ENCODE assay signal across 13 mouse cellular contexts in genomic region chr14:55720666-55721065, GRCm38 (mm10). TPM values are rescaled to one million over a fixed set of nuclear protein-coding genes. Genes with fewer than 3 reads are reported as not detected.
DNase-seq lines count a peak whose midpoint lies in the region; ATAC-seq and TF ChIP-seq lines count a peak whose summit lies in the region.
"Had no signal": no experiment of that assay in that cellular context is flagged by ENCODE, and none has a peak within 500 bp of the region (broad histone marks: within the 10 kb centered on the region; RNA-seq: fewer than 3 reads in every experiment).

No protein-coding gene starts in this region.

- no peak overlapping the region for H3K27ac ChIP-seq in intestine, embryonic 15.5 days
- H3K27ac ChIP-seq in intestine, postnatal 0 days (ENCODE audit: low read depth, low read length), result no peak overlapping the region
- H3K27ac ChIP-seq in embryonic facial prominence, embryonic 10.5 days (replicated peaks), result no peak overlapping the region
- H3K27ac ChIP-seq in liver, embryonic 14.5 days, result no peak overlapping the region

- DNase-seq in embryonic facial prominence, embryonic 10.5 days (ENCODE audit: low spot score), result no peak
- no peak for DNase-seq in liver, embryonic 14.5 days (ENCODE audit: low read depth in 3 of 3, low spot score in 3 of 3)
- DNase-seq in left cerebral cortex, adult 11 months (ENCODE audit: low spot score), result no peak
- no peak for DNase-seq in cerebellum, postnatal 25 days
- DNase-seq: gastrocnemius, adult 2 months; right cerebral cortex, postnatal 14 days; thymus, postnatal 4 days had no signal

- H3K27me3 ChIP-seq in intestine, embryonic 15.5 days (replicated peaks), result no peaks in the 10 kb centered on the region
- no peaks in the 10 kb centered on the region for H3K27me3 ChIP-seq in intestine, postnatal 0 days (replicated peaks; ENCODE audit: control insufficient read depth, insufficient read depth, low read length)
- no peaks in the 10 kb centered on the region for H3K27me3 ChIP-seq in E14TG2a.4 (ENCODE audit: insufficient read depth, low read length)
- no peaks in the 10 kb centered on the region for H3K27me3 ChIP-seq in embryonic facial prominence, embryonic 10.5 days (replicated peaks; ENCODE audit: low read depth, poor library complexity, severe bottlenecking)
- no peaks in the 10 kb centered on the region for H3K27me3 ChIP-seq in liver, embryonic 14.5 days (ENCODE audit: control insufficient read depth, insufficient read depth, low read length)
- H3K27me3 ChIP-seq: heart, embryonic 15.5 days had no signal

- TF ChIP-seq EP300 in liver, embryonic 14.5 days (IDR thresholded peaks at IDR 0.05; ENCODE audit: low read depth), result no peak

- H3K4me2 ChIP-seq in intestine, embryonic 15.5 days (replicated peaks), result peak overlapping the region; percentile 89; the same call in 1 of the 2 replicates
- no peak overlapping the region for H3K4me2 ChIP-seq in intestine, postnatal 0 days (replicated peaks; ENCODE audit: low read depth)
- peak overlapping the region; percentile 82; the same call in 1 of the 2 replicates for H3K4me2 ChIP-seq in liver, embryonic 14.5 days (ENCODE audit: low read depth)

- no peak for TF ChIP-seq CTCF in intestine, postnatal 0 days (IDR thresholded peaks at IDR 0.05; ENCODE audit: low read depth)
- no peak for TF ChIP-seq CTCF in E14TG2a.4 (conservative IDR thresholded peaks at IDR 0.05; ENCODE audit: low read length)
- no peak for TF ChIP-seq CTCF in liver, embryonic 14.5 days (IDR thresholded peaks at IDR 0.05; ENCODE audit: low read depth)

- no peak overlapping the region for H3K9ac ChIP-seq in intestine, embryonic 15.5 days
- no peak overlapping the region for H3K9ac ChIP-seq in intestine, postnatal 0 days (ENCODE audit: low read depth, low read length)
- H3K9ac ChIP-seq in liver, embryonic 14.5 days (replicated peaks), result no peak overlapping the region

- 92% methylated on average over 12 of the region's 12 CpGs for WGBS in intestine, embryonic 15.5 days
- WGBS in intestine, postnatal 0 days, result 90% methylated on average over 12 of the region's 12 CpGs
- WGBS in embryonic facial prominence, embryonic 10.5 days, result 91% methylated on average over 12 of the region's 12 CpGs
- WGBS in liver, embryonic 14.5 days (ENCODE audit: insufficient replicate concordance), result 90% methylated on average over 12 of the region's 12 CpGs

- 0 out of 2 replicates have a peak, but pooled peaks cover 7% of the 10 kb centered on the region for H3K4me1 ChIP-seq in intestine, embryonic 15.5 days (replicated peaks)
- H3K4me1 ChIP-seq in intestine, postnatal 0 days (replicated peaks; ENCODE audit: control insufficient read depth, insufficient read depth, low read length), result no peaks in the 10 kb centered on the region
- H3K4me1 ChIP-seq in E14TG2a.4 (replicated peaks; ENCODE audit: low read depth, low read length), result peaks cover 57% of the 10 kb centered on the region
- H3K4me1 ChIP-seq in embryonic facial prominence, embryonic 10.5 days, result peaks cover 26% of the 10 kb centered on the region
- H3K4me1 ChIP-seq in liver, embryonic 14.5 days (replicated peaks; ENCODE audit: control insufficient read depth in 2 of 2, insufficient read depth in 2 of 2, low read length in 1 of 2), result peaks cover 20 to 21% of the 10 kb centered on the region in 2 experiments; a peak in 3 of 4 replicates

- H3K36me3 ChIP-seq in intestine, embryonic 15.5 days, result peaks cover 4% of the 10 kb centered on the region; the same call in 1 of the 2 replicates
- peaks cover 38% of the 10 kb centered on the region for H3K36me3 ChIP-seq in intestine, postnatal 0 days (ENCODE audit: control insufficient read depth, insufficient read depth)
- peaks cover 53% of the 10 kb centered on the region for H3K36me3 ChIP-seq in E14TG2a.4 (ENCODE audit: insufficient read depth, low read length)
- peaks cover 41% of the 10 kb centered on the region for H3K36me3 ChIP-seq in embryonic facial prominence, embryonic 10.5 days (replicated peaks)
- no peaks in the 10 kb centered on the region for H3K36me3 ChIP-seq in liver, embryonic 14.5 days (replicated peaks; ENCODE audit: control insufficient read depth, insufficient read depth, low read depth)

- no peak overlapping the region for H3K4me3 ChIP-seq in intestine, embryonic 15.5 days (replicated peaks)
- H3K4me3 ChIP-seq in intestine, postnatal 0 days (ENCODE audit: low read depth, low read length), result no peak overlapping the region
- peak overlapping the region; percentile 86 for H3K4me3 ChIP-seq in E14TG2a.4 (replicated peaks; ENCODE audit: low read length)
- peak overlapping the region; percentile 83; the same call in 1 of the 2 replicates for H3K4me3 ChIP-seq in embryonic facial prominence, embryonic 10.5 days
- H3K4me3 ChIP-seq in liver, embryonic 14.5 days (ENCODE audit: insufficient read depth in 1 of 2, low read depth in 2 of 2, low read length in 2 of 2), result no peak overlapping the region; a peak in 1 of 4 replicates

- no peak for ATAC-seq in intestine, embryonic 15.5 days
- ATAC-seq in intestine, postnatal 0 days, result no peak
- no peak for ATAC-seq in liver, embryonic 14.5 days (ENCODE audit: insufficient read depth)

- H3K9me3 ChIP-seq in intestine, embryonic 15.5 days, result no peaks in the 10 kb centered on the region
- no peaks in the 10 kb centered on the region for H3K9me3 ChIP-seq in intestine, postnatal 0 days (ENCODE audit: control insufficient read depth)
- H3K9me3 ChIP-seq in E14TG2a.4 (ENCODE audit: low read length), result no peaks in the 10 kb centered on the region
- H3K9me3 ChIP-seq in embryonic facial prominence, embryonic 10.5 days, result no peaks in the 10 kb centered on the region
- no peaks in the 10 kb centered on the region for H3K9me3 ChIP-seq in liver, embryonic 14.5 days (ENCODE audit: control insufficient read depth, low read length)
- H3K9me3 ChIP-seq: heart, embryonic 15.5 days had no signal

RNA-seq across cellular contexts. Expression of gene Rabggta, which starts 1.4 kb away (rescaled TPM):
- polyA plus RNA-seq in intestine, embryonic 15.5 days (2015; fragmentation: Nextera tagmentation; extraction: Ambion mirVana), result 34.1 and 34.9 TPM in 2 replicates
- 24.0 and 25.6 TPM in 2 replicates for polyA plus RNA-seq in intestine, postnatal 0 days (2015; fragmentation: Nextera tagmentation; extraction: Ambion mirVana)
- polyA plus RNA-seq in embryonic facial prominence, embryonic 10.5 days (2016; fragmentation: Nextera tagmentation; extraction: Ambion mirVana), result 29.7 and 35.3 TPM in 2 replicates
- polyA plus RNA-seq in liver, embryonic 14.5 days (2012; rRNA removed), result 10.9 and 12.8 TPM in 2 replicates
- 7.4 and 8.1 TPM in 2 replicates for polyA plus RNA-seq in liver, embryonic 14.5 days (2014; fragmentation: Nextera tagmentation; extraction: Ambion mirVana)

RNA-seq across cellular contexts. Expression of gene Tgm1, which starts 6.9 kb away (rescaled TPM):
- 1.1 and 1.2 TPM in 2 replicates for polyA plus RNA-seq in intestine, embryonic 15.5 days (2015; fragmentation: Nextera tagmentation; extraction: Ambion mirVana)
- polyA plus RNA-seq in intestine, postnatal 0 days (2015; fragmentation: Nextera tagmentation; extraction: Ambion mirVana), result 1.1 and 1.3 TPM in 2 replicates
- 0.70 and 0.90 TPM in 2 replicates for polyA plus RNA-seq in embryonic facial prominence, embryonic 10.5 days (2016; fragmentation: Nextera tagmentation; extraction: Ambion mirVana)
- polyA plus RNA-seq in liver, embryonic 14.5 days (2012; rRNA removed), result 2.0 and 2.4 TPM in 2 replicates
- polyA plus RNA-seq in liver, embryonic 14.5 days (2014; fragmentation: Nextera tagmentation; extraction: Ambion mirVana), result 2.0 and 2.3 TPM in 2 replicates

RNA-seq across cellular contexts. Expression of gene Dhrs1, which starts 24.8 kb away (rescaled TPM):
- polyA plus RNA-seq in intestine, embryonic 15.5 days (2015; fragmentation: Nextera tagmentation; extraction: Ambion mirVana), result 99.4 and 117 TPM in 2 replicates
- polyA plus RNA-seq in intestine, postnatal 0 days (2015; fragmentation: Nextera tagmentation; extraction: Ambion mirVana), result 466 and 476 TPM in 2 replicates
- 57.4 and 69.6 TPM in 2 replicates for polyA plus RNA-seq in embryonic facial prominence, embryonic 10.5 days (2016; fragmentation: Nextera tagmentation; extraction: Ambion mirVana)
- polyA plus RNA-seq in liver, embryonic 14.5 days (2012; rRNA removed), result 21.2 and 31.0 TPM in 2 replicates
- polyA plus RNA-seq in liver, embryonic 14.5 days (2014; fragmentation: Nextera tagmentation; extraction: Ambion mirVana), result 34.4 and 40.4 TPM in 2 replicates
- polyA plus RNA-seq: erythroblast, embryonic 14.5 days had no signal

RNA-seq across cellular contexts. Expression of gene Nop9, which starts 24.8 kb away (rescaled TPM):
- 35.6 and 36.0 TPM in 2 replicates for polyA plus RNA-seq in intestine, embryonic 15.5 days (2015; fragmentation: Nextera tagmentation; extraction: Ambion mirVana)
- polyA plus RNA-seq in intestine, postnatal 0 days (2015; fragmentation: Nextera tagmentation; extraction: Ambion mirVana), result 14.4 and 14.9 TPM in 2 replicates
- 59.1 and 64.5 TPM in 2 replicates for polyA plus RNA-seq in embryonic facial prominence, embryonic 10.5 days (2016; fragmentation: Nextera tagmentation; extraction: Ambion mirVana)
- 13.1 and 13.2 TPM in 2 replicates for polyA plus RNA-seq in liver, embryonic 14.5 days (2012; rRNA removed)
- polyA plus RNA-seq in liver, embryonic 14.5 days (2014; fragmentation: Nextera tagmentation; extraction: Ambion mirVana), result 20.8 and 27.5 TPM in 2 replicates

RNA-seq across cellular contexts. Expression of gene Cideb, which starts 37.6 kb away (rescaled TPM):
- 52.7 and 63.5 TPM in 2 replicates for polyA plus RNA-seq in intestine, embryonic 15.5 days (2015; fragmentation: Nextera tagmentation; extraction: Ambion mirVana)
- 366 and 385 TPM in 2 replicates for polyA plus RNA-seq in intestine, postnatal 0 days (2015; fragmentation: Nextera tagmentation; extraction: Ambion mirVana)
- polyA plus RNA-seq in embryonic facial prominence, embryonic 10.5 days (2016; fragmentation: Nextera tagmentation; extraction: Ambion mirVana), result 0.16 TPM in 1 of 2 replicates, not detected in the other
- 37.3 and 42.1 TPM in 2 replicates for polyA plus RNA-seq in liver, embryonic 14.5 days (2012; rRNA removed)
- 40.0 and 42.8 TPM in 2 replicates for polyA plus RNA-seq in liver, embryonic 14.5 days (2014; fragmentation: Nextera tagmentation; extraction: Ambion mirVana)
- polyA plus RNA-seq: neural tube, embryonic 14.5 days had no signal

Comparison
In these comparisons a context has a peak if more than half of its experiments do, and no peak if none do; other contexts are left out.
1. H3K4me3 ChIP-seq: peak in E14TG2a.4 (single experiment) and embryonic facial prominence, embryonic 10.5 days (single experiment); none in intestine, embryonic 15.5 days (single experiment), intestine, postnatal 0 days (single experiment) and liver, embryonic 14.5 days (0 of 2).